8 mouse cellular contexts compared by ENCODE assay signal in genomic region chr8:94363288-94363688, GRCm38 (mm10). TPM values are rescaled to one million over a fixed set of nuclear protein-coding genes. Genes with fewer than 3 reads are reported as not detected.
DNase-seq lines count a peak whose midpoint lies in the region; ATAC-seq lines count a peak whose summit lies in the region.

No protein-coding gene starts in this region.

- no peak overlapping the region for H3K4me2 ChIP-seq in liver, embryonic 13.5 days
- no peak overlapping the region for H3K4me2 ChIP-seq in midbrain, embryonic 15.5 days

- peak; percentile 49 for ATAC-seq in liver, embryonic 13.5 days (ENCODE audit: low read depth)
- ATAC-seq in midbrain, embryonic 15.5 days (replicated peaks) = no peak

- DNase-seq in right cerebral cortex, adult 18-20 months = peak; percentile 43
- DNase-seq in right cerebral cortex, postnatal 25 days = no peak
- DNase-seq in embryo, embryonic 10.5 days (ENCODE audit: low spot score) = peak; percentile 15
- peak; percentile 89 to 90 for DNase-seq in heart, postnatal 10 days
- no peak for DNase-seq in liver, embryonic 13.5 days
- peak; percentile 84 for DNase-seq in skeletal muscle tissue, adult 2 months (ENCODE audit: low read depth, low spot score)
- DNase-seq in right cerebral cortex, adult 2 months (ENCODE audit: low spot score in 2 of 2) = no peak

- intact Hi-C loops in heart, postnatal 10 days (cut with DNase I) = loop anchor here (1.0 kb wide), 1 partner anchor 24 kb away; no protein-coding TSS in a partner anchor

- no peak overlapping the region for H3K4me3 ChIP-seq in liver, embryonic 13.5 days (replicated peaks)
- no peak overlapping the region for H3K4me3 ChIP-seq in midbrain, embryonic 15.5 days

- no peak overlapping the region for H3K27ac ChIP-seq in liver, embryonic 13.5 days
- no peak overlapping the region for H3K27ac ChIP-seq in midbrain, embryonic 15.5 days

- no peaks in the 10 kb centered on the region for H3K9me3 ChIP-seq in liver, embryonic 13.5 days (replicated peaks)
- no peaks in the 10 kb centered on the region for H3K9me3 ChIP-seq in midbrain, embryonic 15.5 days

- 30% methylated on average over 4 of the region's 4 CpGs for WGBS in liver, embryonic 13.5 days (ENCODE audit: insufficient replicate concordance)
- 52% methylated on average over 4 of the region's 4 CpGs for WGBS in midbrain, embryonic 15.5 days

- H3K36me3 ChIP-seq in liver, embryonic 13.5 days = no peaks in the 10 kb centered on the region
- H3K36me3 ChIP-seq in midbrain, embryonic 15.5 days (replicated peaks) = no peaks in the 10 kb centered on the region

- H3K9ac ChIP-seq in liver, embryonic 13.5 days = no peak overlapping the region
- H3K9ac ChIP-seq in midbrain, embryonic 15.5 days = no peak overlapping the region

- H3K4me1 ChIP-seq in liver, embryonic 13.5 days (replicated peaks) = peaks cover 32% of the 10 kb centered on the region
- H3K4me1 ChIP-seq in midbrain, embryonic 15.5 days = no peaks in the 10 kb centered on the region

- H3K27me3 ChIP-seq in liver, embryonic 13.5 days = 0 out of 2 replicates have a peak, but pooled peaks cover 3% of the 10 kb centered on the region
- H3K27me3 ChIP-seq in midbrain, embryonic 15.5 days (replicated peaks) = no peaks in the 10 kb centered on the region

RNA-seq across cellular contexts. Expression of gene Herpud1, which starts 22.9 kb away (rescaled TPM):
- 100 to 1,000 TPM in 1 of 2 experiments, 10 to 100 TPM in 1; 80.4 to 138 TPM for total RNA-seq in heart, postnatal 10 days (2021)
- 78.4 and 84.2 TPM in 2 replicates for polyA plus RNA-seq in liver, embryonic 13.5 days (2015; fragmentation: Nextera tagmentation; extraction: Ambion mirVana)
- 69.3 and 76.4 TPM in 2 replicates for polyA plus RNA-seq in midbrain, embryonic 15.5 days (2015; fragmentation: Nextera tagmentation; extraction: Ambion mirVana)

RNA-seq across cellular contexts. Expression of gene Slc12a3, which starts 34.3 kb away (rescaled TPM):
- under 1 TPM in 1 of 2 experiments, not detected in 1; 0.38 TPM for total RNA-seq in heart, postnatal 10 days (2021)
- polyA plus RNA-seq in liver, embryonic 13.5 days (2015; fragmentation: Nextera tagmentation; extraction: Ambion mirVana) = not detected in 2 replicates
- polyA plus RNA-seq in midbrain, embryonic 15.5 days (2015; fragmentation: Nextera tagmentation; extraction: Ambion mirVana) = 0.05 and 0.06 TPM in 2 replicates

Comparison
In these comparisons a context has a peak if more than half of its experiments do, and no peak if none do; other contexts are left out.
1. DNase-seq: peak in right cerebral cortex, adult 18-20 months (single experiment), embryo, embryonic 10.5 days (single experiment), heart, postnatal 10 days (2 of 2) and skeletal muscle tissue, adult 2 months (single experiment); none in right cerebral cortex, postnatal 25 days (single experiment), liver, embryonic 13.5 days (single experiment) and right cerebral cortex, adult 2 months (0 of 2).